Mouse (Mus musculus) heart, adult 11 months (tissue): ENCODE results near the gene Igfbp3.

ENCODE experiments used
- DNase-seq: peaks from one replicate; pipeline ENCODE4 v3.0.0; 2022

Gene Igfbp3

GRCm38 (mm10) chr11:7210343-7210742, 3.4 kb downstream of the Igfbp3 start:
- peak; percentile 94 for DNase-seq

GRCm38 (mm10) chr11:7203846-7204245, 9.9 kb downstream of the Igfbp3 start:
- peak; percentile 85 for DNase-seq

GRCm38 (mm10) chr11:7202206-7202605, 11.5 kb downstream of the Igfbp3 start:
- no peak for DNase-seq

GRCm38 (mm10) chr11:7200393-7200783, 13.3 kb downstream of the Igfbp3 start:
- DNase-seq, result peak; percentile 51

GRCm38 (mm10) chr11:7199736-7200392, 13.9 kb downstream of the Igfbp3 start:
- DNase-seq, result peak; percentile 84

GRCm38 (mm10) chr11:7198481-7199256, 15.1 kb downstream of the Igfbp3 start:
- DNase-seq, result peak; percentile 55

GRCm38 (mm10) chr11:7198006-7198405, 15.7 kb downstream of the Igfbp3 start:
- DNase-seq, result peak; percentile 87

GRCm38 (mm10) chr11:7197491-7197941, 16.2 kb downstream of the Igfbp3 start, which contains the start of gene Igfbp1:
Igfbp1 (plus strand) TSS chr11:7197782.
- DNase-seq, result peak; percentile 81

- DNase-seq, result no peak
Observed at GRCm38 (mm10) chr11:7195312-7195685, 18.4 kb downstream of the Igfbp3 start.

GRCm38 (mm10) chr11:7194432-7195311, 19.1 kb downstream of the Igfbp3 start:
- DNase-seq, result peak; percentile 78

- no peak for DNase-seq
Observed at GRCm38 (mm10) chr11:7193134-7193533, 20.6 kb downstream of the Igfbp3 start.

GRCm38 (mm10) chr11:7192710-7193109, 21.0 kb downstream of the Igfbp3 start:
- no peak for DNase-seq

GRCm38 (mm10) chr11:7188469-7188868, 25.3 kb downstream of the Igfbp3 start, which contains the start of gene Gm11985:
Gm11985 (minus strand) TSS chr11:7188569.
- no peak for DNase-seq

GRCm38 (mm10) chr11:7187472-7187871, 26.3 kb downstream of the Igfbp3 start:
- DNase-seq, result no peak

GRCm38 (mm10) chr11:7184420-7184819, 29.3 kb downstream of the Igfbp3 start:
- DNase-seq, result no peak

GRCm38 (mm10) chr11:7182409-7183042, 31.2 kb downstream of the Igfbp3 start:
- no peak for DNase-seq

GRCm38 (mm10) chr11:7179276-7179675, 34.4 kb downstream of the Igfbp3 start:
- no peak for DNase-seq

GRCm38 (mm10) chr11:7178724-7179123, 35.0 kb downstream of the Igfbp3 start:
- DNase-seq, result no peak

GRCm38 (mm10) chr11:7173664-7174063, 40.1 kb downstream of the Igfbp3 start:
- no peak for DNase-seq

- no peak for DNase-seq
Observed at GRCm38 (mm10) chr11:7169645-7170044, 44.1 kb downstream of the Igfbp3 start.

- no peak for DNase-seq
Observed at GRCm38 (mm10) chr11:7164416-7164815, 49.3 kb downstream of the Igfbp3 start.

- no peak for DNase-seq
Observed at GRCm38 (mm10) chr11:7161502-7162174, 52.1 kb downstream of the Igfbp3 start.
